Mouse (Mus musculus) megakaryocyte, embryonic 14.5 days (primary cell): ENCODE results near the gene Tmem254a. TPM values are rescaled to one million over a fixed set of nuclear protein-coding genes. Genes with fewer than 3 reads are reported as not detected.

ENCODE experiments used
- polyA plus RNA-seq: library from polyadenylated mRNA; stranded (reverse); fragments of >175 nt; gene quantifications from 2 replicates; pipeline ENCODE4 v1.2.3, GENCODE M21; 2012; ENCODE audit warnings: low replicate concordance; ENCODE audit not compliant: insufficient read depth

Tmem254a gene
- polyA plus RNA-seq, 1 experiment: 0.85 TPM

Other genes starting within 250 kb of the Tmem254a start
- gene Ppif, start 233.5 kb downstream of the Tmem254a start, polyA plus RNA-seq: 237 and 451 TPM in 2 replicates
- gene Zcchc24, start 158.6 kb downstream of the Tmem254a start, polyA plus RNA-seq: 0.96 and 1.7 TPM in 2 replicates
- gene Anxa11, start 85.5 kb downstream of the Tmem254a start, polyA plus RNA-seq: 67.6 and 164 TPM in 2 replicates
- gene Plac9a, start 24.6 kb downstream of the Tmem254a start, polyA plus RNA-seq: not detected in 2 replicates
- gene Cphx1, start 10.6 kb upstream of the Tmem254a start, polyA plus RNA-seq: not detected in 2 replicates
- gene Duxbl1, start 50.9 kb upstream of the Tmem254a start, polyA plus RNA-seq: not detected in 2 replicates
- not detected in 2 replicates for gene Gm9780, start 115.0 kb upstream of the Tmem254a start, polyA plus RNA-seq
- 10.8 and 15.7 TPM in 2 replicates for gene Tmem254c, start 139.7 kb upstream of the Tmem254a start, polyA plus RNA-seq
- not detected in 2 replicates for gene Cphx2, start 153.8 kb upstream of the Tmem254a start, polyA plus RNA-seq
- not detected in 2 replicates for gene Cphx3, start 154.6 kb upstream of the Tmem254a start, polyA plus RNA-seq
- gene Duxbl2, start 190.7 kb upstream of the Tmem254a start, polyA plus RNA-seq: not detected in 2 replicates